Mouse (Mus musculus) testis, adult 2 months (tissue): ENCODE data around the gene Med8.

Experiments
- CTCF ChIP-seq: fragments of 200-500 bp; IDR thresholded peaks from 2 replicates; pipeline ENCODE4 v1.5.1; 2012; ENCODE audit warnings: low read depth, mild to moderate bottlenecking, inconsistent platforms, low read length, moderate library complexity; ENCODE audit not compliant: control insufficient read depth, insufficient read depth, insufficient replicate concordance
- POLR2A ChIP-seq: fragments of 200-500 bp; IDR thresholded peaks from 2 replicates; pipeline ENCODE4 v1.6.1; 2012; ENCODE audit warnings: low read depth, mild to moderate bottlenecking, inconsistent platforms, low read length, moderate library complexity; ENCODE audit not compliant: control insufficient read depth

DNA sequence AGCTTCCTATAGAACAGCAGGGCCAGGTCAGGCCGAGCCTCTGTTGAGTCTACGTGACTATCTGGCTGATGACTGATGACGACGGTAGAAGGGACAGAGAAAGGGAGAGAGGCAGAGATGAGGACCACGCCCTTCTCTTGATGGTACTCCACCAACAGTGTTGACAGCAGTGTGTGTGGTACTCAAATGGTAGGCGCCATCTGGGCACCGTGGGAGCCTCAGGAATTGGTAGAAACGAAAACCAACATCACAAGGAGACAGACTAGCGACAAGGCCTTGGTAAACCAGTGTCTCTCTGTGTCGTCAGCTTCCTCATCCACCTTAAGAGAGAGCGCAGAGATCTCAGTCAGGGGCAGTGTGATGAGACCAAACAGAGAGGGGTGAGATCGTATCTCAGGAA, 41.6 kb upstream of the Med8 start:
- TF ChIP-seq POLR2A: no peak
- TF ChIP-seq CTCF: no peak
